Mouse (Mus musculus) E14TG2a.4 (cell line): ENCODE results near the gene Dhrs3.

ENCODE experiments used
- H3K27me3 ChIP-seq: 2 replicates; pipeline ENCODE4 v1.6.1; 2014; ENCODE audit warnings: low read length, control low read depth; ENCODE audit not compliant: insufficient read depth
- H3K36me3 ChIP-seq: 2 replicates; pipeline ENCODE4 v1.6.1; 2014; ENCODE audit warnings: low read length, control low read depth; ENCODE audit not compliant: insufficient read depth
- H3K4me1 ChIP-seq: replicated peaks from 2 replicates; pipeline ENCODE4 v1.6.1; 2014; ENCODE audit warnings: low read depth, low read length, control low read depth
- H3K4me3 ChIP-seq: replicated peaks from 2 replicates; pipeline ENCODE4 v1.5.1; 2014; ENCODE audit warnings: mild to moderate bottlenecking, low read length
- H3K9me3 ChIP-seq: 2 replicates; pipeline ENCODE4 v1.6.1; 2014; ENCODE audit warnings: low read length, control low read depth
- CTCF ChIP-seq: conservative IDR thresholded peaks from 2 replicates; pipeline ENCODE4 v1.5.1; 2014; ENCODE audit warnings: low read length
- NANOG ChIP-seq: IDR thresholded peaks from 2 replicates; pipeline ENCODE4 v1.6.1; 2014; ENCODE audit warnings: borderline replicate concordance, low read length, mixed read lengths
- POU5F1 ChIP-seq: IDR thresholded peaks from 2 replicates; pipeline ENCODE4 v1.6.1; 2014; ENCODE audit warnings: low read length, borderline replicate concordance

Gene Dhrs3

DNA sequence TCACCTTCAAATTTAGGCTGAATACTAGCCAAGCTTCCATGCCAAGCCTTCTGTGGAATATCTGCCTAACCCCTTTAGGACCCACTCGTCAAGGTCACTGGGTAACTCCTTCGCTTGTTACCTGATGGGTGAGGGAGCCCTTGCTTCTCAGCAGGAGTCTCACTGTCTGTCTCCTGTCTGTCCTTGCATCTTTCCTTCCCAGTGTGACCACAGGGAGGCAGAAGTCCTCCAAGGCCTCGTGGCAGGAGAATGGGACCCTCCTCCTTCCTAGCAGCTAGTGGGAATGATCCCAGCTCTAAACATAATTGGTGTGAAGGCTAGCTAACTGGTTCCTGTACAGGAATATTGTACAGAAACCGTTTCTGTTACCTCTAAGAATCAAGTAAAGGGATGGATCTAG is 24.5 kb downstream of the Dhrs3 start:
- H3K27me3 ChIP-seq: no peaks in the 10 kb centered on the region
- H3K4me1 ChIP-seq: peaks cover 12% of the 10 kb centered on the region
- no peaks in the 10 kb centered on the region for H3K36me3 ChIP-seq
- no peak for TF ChIP-seq CTCF
- TF ChIP-seq POU5F1: no peak
- H3K9me3 ChIP-seq: no peaks in the 10 kb centered on the region
- no peak overlapping the region for H3K4me3 ChIP-seq

DNA sequence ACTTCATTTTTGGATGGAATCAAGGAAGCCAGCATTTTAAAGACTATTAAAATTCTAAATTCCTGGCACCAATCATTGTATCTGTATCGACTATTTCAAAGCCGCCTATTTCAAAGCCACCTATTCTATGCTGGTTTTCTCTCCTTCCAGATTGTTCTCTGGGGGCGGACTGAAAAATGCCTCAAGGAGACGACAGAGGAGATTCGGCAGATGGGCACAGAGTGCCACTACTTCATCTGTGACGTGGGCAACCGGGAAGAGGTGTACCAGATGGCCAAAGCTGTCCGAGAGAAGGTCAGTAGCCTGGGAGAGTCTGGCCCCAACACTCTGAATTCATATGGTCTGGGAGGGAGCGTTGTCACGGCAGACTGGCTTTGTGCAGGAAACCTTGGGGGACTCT is 25.9 kb downstream of the Dhrs3 start:
- no peak overlapping the region for H3K4me3 ChIP-seq
- H3K4me1 ChIP-seq: peaks cover 12% of the 10 kb centered on the region
- H3K27me3 ChIP-seq: no peaks in the 10 kb centered on the region
- TF ChIP-seq NANOG: no peak
- TF ChIP-seq CTCF: no peak
- TF ChIP-seq POU5F1: no peak
- no peaks in the 10 kb centered on the region for H3K36me3 ChIP-seq
- no peaks in the 10 kb centered on the region for H3K9me3 ChIP-seq

DNA sequence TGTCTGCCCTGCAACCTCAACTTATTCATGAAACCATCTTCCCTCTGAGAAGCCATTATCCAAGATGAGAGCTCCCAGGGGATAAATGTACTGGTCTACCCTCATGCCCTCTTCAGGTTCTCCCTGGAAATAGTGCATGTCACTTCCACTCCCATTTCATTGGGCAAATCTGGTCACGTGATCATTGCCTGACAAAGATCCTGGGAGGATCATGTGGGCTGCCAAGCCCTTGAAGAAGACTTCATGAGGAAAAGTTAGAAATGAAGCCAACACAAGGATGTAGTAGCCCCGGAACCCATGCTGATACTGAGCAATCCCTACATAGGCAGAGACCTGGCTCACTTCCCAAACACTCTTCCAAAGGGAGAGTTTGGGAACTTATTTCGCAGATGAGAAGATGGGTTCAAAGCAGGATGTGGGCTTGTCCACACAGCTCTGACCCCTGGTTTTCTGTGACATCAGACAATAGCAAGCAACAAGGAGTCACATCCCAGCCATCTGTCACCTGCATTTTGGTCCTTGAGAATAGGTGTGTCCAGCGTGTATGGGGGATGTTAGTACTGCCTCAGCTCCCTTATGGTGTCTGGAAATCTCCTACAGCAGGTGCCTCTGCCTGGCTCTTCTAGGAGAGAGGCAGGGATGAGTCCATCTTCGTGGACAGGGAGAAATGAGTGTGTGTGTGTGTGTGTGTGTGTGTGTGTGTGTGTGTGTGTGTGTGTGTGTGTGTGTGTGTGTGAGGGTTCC is 36.2 kb downstream of the Dhrs3 start:
- H3K4me1 ChIP-seq: peaks cover 7% of the 10 kb centered on the region; the same call in 1 of the 2 replicates
- no peaks in the 10 kb centered on the region for H3K36me3 ChIP-seq
- no peaks in the 10 kb centered on the region; the same call in 1 of the 2 replicates for H3K27me3 ChIP-seq
- no peak overlapping the region for H3K4me3 ChIP-seq
- no peak for TF ChIP-seq NANOG
- TF ChIP-seq POU5F1: no peak
- no peak for TF ChIP-seq CTCF
- H3K9me3 ChIP-seq: peaks cover 6% of the 10 kb centered on the region; the same call in 1 of the 2 replicates

DNA sequence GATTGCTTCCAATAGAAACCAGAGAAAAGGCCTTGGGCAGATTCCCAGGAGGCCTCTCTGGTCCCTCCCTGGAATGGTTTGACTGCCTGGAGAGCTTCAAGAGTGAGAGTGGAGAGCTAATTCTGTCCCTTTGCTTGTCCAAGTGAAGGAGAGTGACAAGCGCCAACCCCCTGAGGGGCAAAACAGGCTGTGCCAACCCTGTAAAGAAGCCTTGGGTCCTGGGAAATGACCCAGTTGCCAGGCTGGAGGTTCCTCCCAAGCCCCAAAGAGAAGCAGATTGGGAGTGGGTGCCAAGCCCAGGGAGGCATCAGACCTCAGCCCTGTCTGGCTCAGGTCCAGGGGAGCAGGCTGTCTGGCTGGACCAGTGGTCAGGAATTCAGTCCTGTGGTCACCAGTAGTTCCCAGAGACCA is 37.2 kb downstream of the Dhrs3 start:
- peaks cover 16% of the 10 kb centered on the region for H3K4me1 ChIP-seq
- H3K9me3 ChIP-seq: peaks cover 8% of the 10 kb centered on the region; the same call in 1 of the 2 replicates
- H3K4me3 ChIP-seq: no peak overlapping the region
- H3K36me3 ChIP-seq: no peaks in the 10 kb centered on the region
- no peaks in the 10 kb centered on the region; the same call in 1 of the 2 replicates for H3K27me3 ChIP-seq
- TF ChIP-seq POU5F1 (no peak), NANOG (no peak), CTCF (no peak)

GRCm38 (mm10) chr4:144930366-144930765 is 37.7 kb downstream of the Dhrs3 start:
- Histone ChIP-seq H3K4me1 (peaks cover 20% of the 10 kb centered on the region), H3K9me3 (peaks cover 8% of the 10 kb centered on the region; the same call in 1 of the 2 replicates), H3K36me3 (no peaks in the 10 kb centered on the region), H3K4me3 (no peak overlapping the region), H3K27me3 (no peaks in the 10 kb centered on the region; the same call in 1 of the 2 replicates)
- TF ChIP-seq POU5F1 (no peak), NANOG (no peak), CTCF (no peak)

DNA sequence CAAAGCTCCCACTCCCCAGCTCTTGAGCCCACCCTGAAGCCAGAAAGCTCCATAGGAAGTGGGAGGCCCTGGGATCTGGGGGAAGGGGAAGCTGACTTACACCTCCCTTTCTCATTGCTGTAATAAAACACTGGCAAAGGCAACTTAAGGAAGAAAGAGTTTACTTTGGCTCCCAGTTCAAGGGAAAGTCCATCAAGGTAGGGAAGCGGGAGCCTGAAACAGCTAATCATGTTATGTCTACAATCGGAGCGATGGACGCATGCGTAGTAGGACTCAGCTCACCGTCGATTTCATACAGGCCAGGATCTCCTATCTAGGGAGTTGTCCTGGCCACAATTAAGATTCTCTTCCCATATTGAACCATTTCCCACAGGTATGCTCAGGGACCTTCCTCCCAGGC is 38.5 kb downstream of the Dhrs3 start:
- Histone ChIP-seq H3K9me3 (peaks cover 8% of the 10 kb centered on the region; the same call in 1 of the 2 replicates), H3K4me1 (peaks cover 21% of the 10 kb centered on the region), H3K36me3 (no peaks in the 10 kb centered on the region), H3K4me3 (no peak overlapping the region), H3K27me3 (no peaks in the 10 kb centered on the region; the same call in 1 of the 2 replicates)
- TF ChIP-seq POU5F1 (no peak), NANOG (no peak), CTCF (no peak)

GRCm38 (mm10) chr4:144934501-144934900 is 41.9 kb downstream of the Dhrs3 start:
- Histone ChIP-seq H3K27me3 (no peaks in the 10 kb centered on the region), H3K36me3 (no peaks in the 10 kb centered on the region), H3K9me3 (peaks cover 8% of the 10 kb centered on the region; the same call in 1 of the 2 replicates), H3K4me3 (no peak overlapping the region), H3K4me1 (peaks cover 21% of the 10 kb centered on the region)
- TF ChIP-seq NANOG (peak; percentile 15; the same call in 1 of the 2 replicates), POU5F1 (no peak)

DNA sequence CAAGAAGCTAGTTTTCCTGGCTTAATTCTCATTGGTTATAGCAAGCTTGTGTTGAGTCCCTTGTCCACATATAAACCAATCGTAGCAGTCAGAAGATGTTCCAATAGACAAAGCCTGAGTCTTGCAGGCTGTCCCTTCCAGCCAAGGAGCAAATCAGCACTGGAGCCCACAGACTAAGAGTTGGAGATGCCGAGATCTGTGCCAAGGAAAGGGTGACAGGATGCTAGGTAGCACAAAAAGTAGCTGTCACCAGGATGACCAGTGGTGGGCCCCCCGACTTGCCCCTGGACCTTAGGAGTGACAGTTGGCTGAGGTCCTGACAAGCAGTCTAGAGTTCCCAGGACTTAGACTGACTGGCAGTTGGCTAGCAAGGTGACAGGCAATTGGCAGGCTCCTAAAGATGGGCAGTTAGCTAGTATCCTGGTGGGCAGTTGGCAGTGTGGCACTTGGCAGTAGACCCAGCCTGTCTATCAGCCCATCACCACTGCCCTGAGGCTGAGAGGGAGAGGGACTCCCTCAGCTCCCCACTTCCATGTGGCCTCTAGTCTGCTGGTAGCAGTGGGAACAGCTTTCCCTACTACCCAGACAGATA is 44.0 kb downstream of the Dhrs3 start:
- Histone ChIP-seq H3K4me1 (peaks cover 14% of the 10 kb centered on the region), H3K9me3 (peaks cover 8% of the 10 kb centered on the region; the same call in 1 of the 2 replicates), H3K27me3 (no peaks in the 10 kb centered on the region), H3K4me3 (no peak overlapping the region), H3K36me3 (no peaks in the 10 kb centered on the region)
- TF ChIP-seq POU5F1 (no peak), CTCF (no peak), NANOG (no peak)
